Mouse (Mus musculus) embryonic fibroblast, embryonic 13.5 days (primary cell): ENCODE results near the gene Actn2. TPM values are rescaled to one million over a fixed set of nuclear protein-coding genes. Genes with fewer than 3 reads are reported as not detected.

Experiments used
- H3K27ac ChIP-seq: 2 replicates; pipeline ENCODE4 v1.5.1; 2012; ENCODE audit warnings: low read length, control low read depth, inconsistent platforms; ENCODE audit not compliant: insufficient read depth
- H3K4me1 ChIP-seq: 2 replicates; pipeline ENCODE4 v1.6.1; 2011; ENCODE audit warnings: low read length; ENCODE audit not compliant: control insufficient read depth, insufficient read depth
- H3K4me3 ChIP-seq: 2 replicates; pipeline ENCODE4 v1.5.1; 2011; ENCODE audit warnings: mild to moderate bottlenecking, control low read depth, low read length; ENCODE audit not compliant: insufficient read depth
- CTCF ChIP-seq: IDR thresholded peaks from 2 replicates; pipeline ENCODE4 v1.5.1; 2011; ENCODE audit warnings: mild to moderate bottlenecking, control low read depth, low read length, moderate library complexity, borderline replicate concordance; ENCODE audit not compliant: insufficient read depth
- POLR2A ChIP-seq: IDR thresholded peaks from 2 replicates; pipeline ENCODE4 v1.6.1; 2011; ENCODE audit warnings: low read depth, mild to moderate bottlenecking, control low read depth, low read length, moderate library complexity
- polyA plus RNA-seq: library from polyadenylated mRNA; stranded (reverse); fragments of >200 nt; gene quantifications from 2 replicates; pipeline ENCODE4 v1.2.4, GENCODE M21; 2011; ENCODE audit warnings: low read depth; ENCODE audit not compliant: missing spikeins, insufficient read length

Gene Actn2
- polyA plus RNA-seq, 1 experiment: not detected

- Histone ChIP-seq H3K4me1 (no peaks in the 10 kb centered on the region), H3K4me3 (no peak overlapping the region), H3K27ac (no peak overlapping the region)
- TF ChIP-seq CTCF (no peak), POLR2A (no peak)
These were observed 42.8 kb downstream of the Actn2 start for GRCm38 (mm10) chr13:12297777-12298176.

GRCm38 (mm10) chr13:12296701-12297100, 43.9 kb downstream of the Actn2 start:
- Histone ChIP-seq H3K27ac (no peak overlapping the region), H3K4me3 (no peak overlapping the region), H3K4me1 (no peaks in the 10 kb centered on the region)
- TF ChIP-seq POLR2A: no peak
- TF ChIP-seq CTCF: no peak

GRCm38 (mm10) chr13:12293810-12294209, 46.8 kb downstream of the Actn2 start:
- H3K27ac ChIP-seq: no peak overlapping the region
- no peaks in the 10 kb centered on the region for H3K4me1 ChIP-seq
- TF ChIP-seq CTCF (no peak), POLR2A (no peak)

GRCm38 (mm10) chr13:12290700-12291099, 49.9 kb downstream of the Actn2 start:
- Histone ChIP-seq H3K4me1 (no peaks in the 10 kb centered on the region), H3K4me3 (no peak overlapping the region), H3K27ac (no peak overlapping the region)
- TF ChIP-seq POLR2A (no peak), CTCF (no peak)

More at GRCm38 (mm10) chr13:12293810-12294209, 46.8 kb downstream of the Actn2 start:
- no peak overlapping the region for H3K4me3 ChIP-seq

GRCm38 (mm10) chr13:12284528-12284927, 56.0 kb downstream of the Actn2 start:
- no peaks in the 10 kb centered on the region for H3K4me1 ChIP-seq
- TF ChIP-seq CTCF (no peak), POLR2A (no peak)
- no peak overlapping the region for H3K4me3 ChIP-seq
- H3K27ac ChIP-seq: no peak overlapping the region

GRCm38 (mm10) chr13:12283826-12284225, 56.7 kb downstream of the Actn2 start:
- no peak overlapping the region for H3K27ac ChIP-seq
- H3K4me1 ChIP-seq: no peaks in the 10 kb centered on the region
- TF ChIP-seq CTCF: no peak
- no peak for TF ChIP-seq POLR2A
- no peak overlapping the region for H3K4me3 ChIP-seq

- H3K4me1 ChIP-seq: no peaks in the 10 kb centered on the region
- H3K27ac ChIP-seq: no peak overlapping the region
- no peak overlapping the region for H3K4me3 ChIP-seq
- TF ChIP-seq CTCF: no peak
- TF ChIP-seq POLR2A: no peak
These were observed 65.8 kb downstream of the Actn2 start for GRCm38 (mm10) chr13:12274721-12275120.

- Histone ChIP-seq H3K27ac (no peak overlapping the region), H3K4me3 (no peak overlapping the region), H3K4me1 (no peaks in the 10 kb centered on the region)
- no peak for TF ChIP-seq POLR2A
- no peak for TF ChIP-seq CTCF
These were observed 66.3 kb downstream of the Actn2 start for GRCm38 (mm10) chr13:12274220-12274619.

- TF ChIP-seq POLR2A (no peak), CTCF (no peak)
- no peak overlapping the region for H3K27ac ChIP-seq
These were observed 67.6 kb downstream of the Actn2 start for GRCm38 (mm10) chr13:12272953-12273352.

GRCm38 (mm10) chr13:12267971-12268370, 72.6 kb downstream of the Actn2 start:
- no peak overlapping the region for H3K27ac ChIP-seq
- H3K4me3 ChIP-seq: no peak overlapping the region
- TF ChIP-seq POLR2A (no peak), CTCF (no peak)
- no peaks in the 10 kb centered on the region for H3K4me1 ChIP-seq

More at GRCm38 (mm10) chr13:12272953-12273352, 67.6 kb downstream of the Actn2 start:
- Histone ChIP-seq H3K4me1 (no peaks in the 10 kb centered on the region), H3K4me3 (no peak overlapping the region)

- no peaks in the 10 kb centered on the region for H3K4me1 ChIP-seq
- H3K4me3 ChIP-seq: no peak overlapping the region
- H3K27ac ChIP-seq: no peak overlapping the region
- no peak for TF ChIP-seq CTCF
- TF ChIP-seq POLR2A: no peak
These were observed 73.5 kb downstream of the Actn2 start for GRCm38 (mm10) chr13:12267097-12267496.

GRCm38 (mm10) chr13:12263996-12264395, 76.6 kb downstream of the Actn2 start:
- H3K4me3 ChIP-seq: no peak overlapping the region
- H3K27ac ChIP-seq: no peak overlapping the region
- no peaks in the 10 kb centered on the region for H3K4me1 ChIP-seq
- TF ChIP-seq POLR2A (no peak), CTCF (no peak)
